Mouse (Mus musculus): ENCODE results near the gene Tceal1.

GRCm38 (mm10) chrX:136755464-136755863, 47.7 kb downstream of the Tceal1 start:
- TF ChIP-seq POLR2A (IDR thresholded peaks at IDR 0.05; ENCODE audit: low read depth, low read length), result no peak
- no peak for TF ChIP-seq CTCF (conservative IDR thresholded peaks at IDR 0.05; ENCODE audit: insufficient read depth, insufficient read length, low read depth, low read length)
